Mouse (Mus musculus) liver, postnatal 0 days (tissue): ENCODE data around the gene Hist1h4b. TPM values are rescaled to one million over a fixed set of nuclear protein-coding genes. Genes with fewer than 3 reads are reported as not detected.
"Not testable (repeated sequence)": the region's sequence is repeated elsewhere in the genome, so short reads cannot be mapped to it uniquely, and the experiment has no call there.

Experiments used
- ATAC-seq: fragments of 200-750 bp; cut with Nextera tagmentation; 2 replicates; pipeline ENCODE4 v1.8.0; 2017; ENCODE audit warnings: mild to moderate bottlenecking, moderate library complexity
- DNase-seq: peaks from one replicate; pipeline ENCODE4 v3.0.0-alpha.2; 2016
- H3K27ac ChIP-seq: fragments of 300-500 bp; sonication (generic); 2 replicates; pipeline ENCODE4 v1.5.1; 2014; ENCODE audit warnings: antibody characterized with exemption, moderate library complexity, mild to moderate bottlenecking, low read depth
- H3K27me3 ChIP-seq: fragments of 300-500 bp; sonication (generic); 2 replicates; pipeline ENCODE4 v1.6.1; 2014; ENCODE audit warnings: low read length, control low read depth, mixed read lengths; ENCODE audit not compliant: insufficient read depth
- H3K36me3 ChIP-seq: fragments of 300-500 bp; sonication (generic); replicated peaks from 2 replicates; pipeline ENCODE4 v1.6.1; 2014; ENCODE audit warnings: mild to moderate bottlenecking, control low read depth, low read length, moderate library complexity, mixed read lengths; ENCODE audit not compliant: insufficient read depth
- H3K4me1 ChIP-seq: fragments of 300-500 bp; sonication (generic); 2 replicates; pipeline ENCODE4 v1.6.1; 2014; ENCODE audit warnings: antibody characterized with exemption, mild to moderate bottlenecking, control low read depth; ENCODE audit not compliant: insufficient read depth
- H3K4me2 ChIP-seq: fragments of 300-500 bp; sonication (generic); 2 replicates; pipeline ENCODE4 v1.6.1; 2014; ENCODE audit warnings: low read depth, mild to moderate bottlenecking, low read length, moderate library complexity, mixed read lengths
- H3K4me3 ChIP-seq: fragments of 300-500 bp; sonication (generic); 2 replicates; pipeline ENCODE4 v1.5.1; 2014; ENCODE audit warnings: low read depth, low read length
- H3K9ac ChIP-seq: fragments of 300-500 bp; sonication (generic); replicated peaks from 2 replicates; pipeline ENCODE4 v1.6.1; 2014; ENCODE audit warnings: mild to moderate bottlenecking, moderate library complexity
- H3K9me3 ChIP-seq: fragments of 300-500 bp; sonication (generic); 2 replicates; pipeline ENCODE4 v1.6.1; 2016; ENCODE audit warnings: mild to moderate bottlenecking, control low read depth, low read length, mixed read lengths
- CTCF ChIP-seq: sonication (generic); IDR thresholded peaks from 2 replicates; pipeline ENCODE4 v1.5.1; 2016; ENCODE audit warnings: antibody characterized with exemption, low read depth
- EP300 ChIP-seq: IDR thresholded peaks from 2 replicates; pipeline ENCODE4 v1.6.1; 2016; ENCODE audit warnings: antibody characterized with exemption, low read depth, mild to moderate bottlenecking
- WGBS: fragments of 180-500 bp; shearing (Covaris S2); extraction: QIAGEN DNeasy Blood & Tissue Kit; methylation state at CpG from one replicate; pipeline ENCODE4 v1.1.7; 2014; ENCODE audit not compliant: insufficient replicate concordance; 5-methylcytosine and 5-hydroxymethylcytosine counted together
- polyA plus RNA-seq: library from polyadenylated mRNA; unstranded; fragments of >200 nt; fragmentation: Nextera tagmentation; extraction: Ambion mirVana; gene quantifications from 2 replicates; pipeline ENCODE4 v1.2.1, GENCODE M21; 2015

Hist1h4b gene
- polyA plus RNA-seq, 1 experiment from 2014 or later, result 3.2 TPM

- no peak for ATAC-seq
- TF ChIP-seq CTCF (no peak), EP300 (no peak)
- H3K27ac ChIP-seq, result peak overlapping the region; percentile 70; the same call in 1 of the 2 replicates
These were observed 39.6 kb upstream of the Hist1h4b start for GRCm38 (mm10) chr13:23717176-23717575.

GRCm38 (mm10) chr13:23717593-23718245 is 39.1 kb upstream of the Hist1h4b start:
- 11% methylated on average over 2 of the region's 2 CpGs for WGBS
- DNase-seq, result peak; percentile 14
- not testable (repeated sequence) for H3K4me1 ChIP-seq, H3K36me3 ChIP-seq, H3K9me3 ChIP-seq, ATAC-seq, H3K4me2 ChIP-seq, H3K4me3 ChIP-seq, H3K27me3 ChIP-seq
- peak overlapping the region; percentile 70; the same call in 1 of the 2 replicates for H3K27ac ChIP-seq
- H3K9ac ChIP-seq, result 0 out of 2 replicates have a peak overlapping the region, but pooled peaks have one; percentile 11

More at GRCm38 (mm10) chr13:23717176-23717575, 39.6 kb upstream of the Hist1h4b start:
- Histone ChIP-seq H3K9me3 (no peaks in the 10 kb centered on the region), H3K4me1 (0 out of 2 replicates have a peak, but pooled peaks cover 3% of the 10 kb centered on the region), H3K4me3 (no peak overlapping the region), H3K36me3 (no peaks in the 10 kb centered on the region), H3K9ac (0 out of 2 replicates have a peak overlapping the region, but pooled peaks have one; percentile 11), H3K4me2 (no peak overlapping the region), H3K27me3 (no peaks in the 10 kb centered on the region)
- peak; percentile 11 for DNase-seq
- 48% methylated on average over 11 of the region's 11 CpGs for WGBS

- Histone ChIP-seq H3K9ac (no peak overlapping the region), H3K4me2 (no peak overlapping the region), H3K36me3 (no peaks in the 10 kb centered on the region), H3K27me3 (no peaks in the 10 kb centered on the region), H3K4me3 (no peak overlapping the region), H3K9me3 (no peaks in the 10 kb centered on the region), H3K27ac (no peak overlapping the region), H3K4me1 (peaks cover 9% of the 10 kb centered on the region)
- peak; percentile 8 for DNase-seq
- 73% methylated on average over 4 of the region's 4 CpGs for WGBS
- no peak for ATAC-seq
- TF ChIP-seq CTCF, result no peak
- TF ChIP-seq EP300, result no peak
These were observed 32.6 kb upstream of the Hist1h4b start for GRCm38 (mm10) chr13:23724239-23724638.

GRCm38 (mm10) chr13:23725213-23725612 is 31.6 kb upstream of the Hist1h4b start:
- DNase-seq (peak; percentile 6), ATAC-seq (no peak)
- no peaks in the 10 kb centered on the region for H3K9me3 ChIP-seq
- H3K4me1 ChIP-seq, result peaks cover 12% of the 10 kb centered on the region
- H3K36me3 ChIP-seq, result no peaks in the 10 kb centered on the region
- H3K27ac ChIP-seq, result no peak overlapping the region
- TF ChIP-seq EP300 (no peak), CTCF (no peak)
- H3K4me3 ChIP-seq, result no peak overlapping the region
- WGBS, result 56% methylated on average over 1 of the region's 1 CpGs
- no peaks in the 10 kb centered on the region for H3K27me3 ChIP-seq
- no peak overlapping the region for H3K9ac ChIP-seq
- H3K4me2 ChIP-seq, result no peak overlapping the region

GRCm38 (mm10) chr13:23728472-23729191 is 28.2 kb upstream of the Hist1h4b start:
- 0 out of 2 replicates have a peak overlapping the region, but pooled peaks have one; percentile 27 for H3K4me2 ChIP-seq
- 61% methylated on average over 18 of the region's 18 CpGs for WGBS
- no peak overlapping the region for H3K4me3 ChIP-seq
- H3K27me3 ChIP-seq, result no peaks in the 10 kb centered on the region
- H3K36me3 ChIP-seq, result no peaks in the 10 kb centered on the region
- peaks cover 15% of the 10 kb centered on the region for H3K4me1 ChIP-seq
- DNase-seq, result peak; percentile 12
- TF ChIP-seq CTCF (no peak), EP300 (no peak)
- H3K27ac ChIP-seq, result peak overlapping the region; percentile 39
- H3K9ac ChIP-seq, result 0 out of 2 replicates have a peak overlapping the region, but pooled peaks have one; percentile 26
- no peak for ATAC-seq
- H3K9me3 ChIP-seq, result no peaks in the 10 kb centered on the region

- Histone ChIP-seq H3K9ac (no peak overlapping the region), H3K27ac (peak overlapping the region; percentile 39), H3K4me2 (no peak overlapping the region), H3K27me3 (no peaks in the 10 kb centered on the region), H3K36me3 (no peaks in the 10 kb centered on the region), H3K4me1 (peaks cover 15% of the 10 kb centered on the region), H3K9me3 (no peaks in the 10 kb centered on the region), H3K4me3 (no peak overlapping the region)
- 51% methylated on average over 9 of the region's 9 CpGs for WGBS
- peak; percentile 11 for DNase-seq
- no peak for ATAC-seq
- TF ChIP-seq EP300, result no peak
- TF ChIP-seq CTCF, result no peak
These were observed 27.7 kb upstream of the Hist1h4b start for GRCm38 (mm10) chr13:23729192-23729525.
